Mouse (Mus musculus) adrenal gland, postnatal 4 days (tissue): ENCODE measurements around the gene Arcn1. TPM values are rescaled to one million over a fixed set of nuclear protein-coding genes. Genes with fewer than 3 reads are reported as not detected.
A peak's percentile ranks its signal among the peaks of the same experiment; 100 is the strongest.

Experiments
- DNase-seq, 2 experiments: peaks; one replicate each; pipeline ENCODE4 v3.0.0; 2021 to 2022; ENCODE audit warnings: low spot score in 2 of 2, mixed read lengths in 2 of 2
- total RNA-seq, 2 experiments: library from RNA; stranded (reverse); gene quantifications; 2 replicates each; pipeline ENCODE4 v1.2.3; 2021

The Arcn1 gene
- total RNA-seq, 2 experiments from 2014 or later, result 157 to 158 TPM

- DNase-seq, result peak in 1 of 2 experiments; percentile 30
Observed at GRCm38 (mm10) chr9:44691671-44692520, 75.7 kb downstream of the Arcn1 start.

Other genes with a start within 250 kb of the Arcn1 start
- gene Cxcr5, start 206.0 kb downstream of the Arcn1 start, total RNA-seq, result under 1 TPM in 1 of 2 experiments, not detected in 1; 0.23 TPM
- 100 to 1,000 TPM; 146 to 157 TPM for gene Ddx6, start 163.0 kb downstream of the Arcn1 start, total RNA-seq
- not detected for gene Treh, start 94.6 kb downstream of the Arcn1 start, total RNA-seq
- 10 to 100 TPM; 58.5 to 76.1 TPM for gene Phldb1, start 32.6 kb downstream of the Arcn1 start, total RNA-seq
- gene Ift46, start 63 bp upstream of the Arcn1 start, total RNA-seq, result 100 to 1,000 TPM; 122 to 127 TPM
- 1 to 10 TPM; 8.6 to 9.5 TPM for gene Tmem25, start 31.5 kb upstream of the Arcn1 start, total RNA-seq
- gene Ttc36, start 35.2 kb upstream of the Arcn1 start, total RNA-seq, result 10 to 100 TPM; 26.5 to 40.4 TPM
- 10 to 100 TPM; 38.2 to 40.3 TPM for gene Kmt2a, start 113.5 kb upstream of the Arcn1 start, total RNA-seq
- 100 to 1,000 TPM; 458 to 535 TPM for gene Atp5l, start 152.9 kb upstream of the Arcn1 start, total RNA-seq
- 10 to 100 TPM; 81.6 to 90.5 TPM for gene Ube4a, start 197.8 kb upstream of the Arcn1 start, total RNA-seq
- gene Cd3g, start 212.6 kb upstream of the Arcn1 start, total RNA-seq, result under 1 TPM in 1 of 2 experiments, not detected in 1; 0.76 TPM
- under 1 TPM in 1 of 2 experiments, not detected in 1; 0.87 TPM for gene Cd3d, start 213.9 kb upstream of the Arcn1 start, total RNA-seq
- under 1 TPM in 1 of 2 experiments, not detected in 1; 0.93 TPM for gene Cd3e, start 241.8 kb upstream of the Arcn1 start, total RNA-seq